Comparison of ENCODE assay signal across 10 mouse cellular contexts in the genomic region with DNA sequence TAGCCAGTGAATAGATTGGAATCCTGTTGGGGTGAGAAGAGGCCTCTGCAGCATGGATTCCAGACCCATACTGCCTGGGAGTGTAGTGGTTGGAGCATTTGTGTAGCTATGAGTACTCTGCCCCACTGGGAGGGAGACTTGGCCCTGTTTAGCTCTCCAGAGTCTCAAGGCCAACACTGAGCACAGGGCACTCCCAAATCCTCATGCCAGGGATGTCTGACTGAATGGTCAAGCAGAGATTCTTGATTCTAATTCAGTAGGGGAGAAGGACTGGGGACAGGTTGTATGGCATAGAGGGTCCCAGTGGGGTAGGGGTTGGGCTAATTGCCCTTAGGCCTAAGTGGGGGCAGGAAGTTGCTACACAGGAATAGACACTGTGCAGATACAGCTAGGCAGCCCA. TPM values are rescaled to one million over a fixed set of nuclear protein-coding genes. Genes with fewer than 3 reads are reported as not detected.
DNase-seq lines count a peak whose midpoint lies in the region; ATAC-seq and TF ChIP-seq lines count a peak whose summit lies in the region.
"Had no signal": no experiment of that assay in that cellular context is flagged by ENCODE, and none has a peak within 500 bp of the region (broad histone marks: within the 10 kb centered on the region; RNA-seq: fewer than 3 reads in every experiment).

No protein-coding gene starts in this region.

- H3K27me3 ChIP-seq in forebrain, embryonic 13.5 days: no peaks in the 10 kb centered on the region
- H3K27me3 ChIP-seq in forebrain, embryonic 16.5 days (replicated peaks; ENCODE audit: control insufficient read depth, insufficient read depth, low read length): no peaks in the 10 kb centered on the region
- no peaks in the 10 kb centered on the region for H3K27me3 ChIP-seq in hindbrain, postnatal 0 days (ENCODE audit: insufficient read depth, low read length)
- no peaks in the 10 kb centered on the region for H3K27me3 ChIP-seq in hindbrain, embryonic 11.5 days (ENCODE audit: control insufficient read depth, insufficient read depth, low read length)

- no peak for DNase-seq in hindbrain, postnatal 0 days (ENCODE audit: low spot score)
- DNase-seq in hindbrain, embryonic 11.5 days (ENCODE audit: low spot score): no peak
- peak; percentile 50 for DNase-seq in NIH3T3 (ENCODE audit: low read depth)
- DNase-seq in fibroblast of lung, adult 2 months (ENCODE audit: low read depth): peak; percentile 71
- no peak for DNase-seq in right cerebral cortex, adult 18-20 months
- no peak for DNase-seq in cerebellum, postnatal 25 days

- 0 out of 2 replicates have a peak, but pooled peaks have one; percentile 13 for ATAC-seq in forebrain, embryonic 13.5 days
- ATAC-seq in forebrain, embryonic 16.5 days: no peak
- ATAC-seq in hindbrain, postnatal 0 days: peak; percentile 28; the same call in 1 of the 2 replicates
- no peak for ATAC-seq in hindbrain, embryonic 11.5 days (ENCODE audit: low FRiP score)

- no peak overlapping the region for H3K9ac ChIP-seq in forebrain, embryonic 13.5 days
- no peak overlapping the region for H3K9ac ChIP-seq in forebrain, embryonic 16.5 days (replicated peaks; ENCODE audit: low read depth, low read length)
- no peak overlapping the region for H3K9ac ChIP-seq in hindbrain, postnatal 0 days (replicated peaks; ENCODE audit: low read length)
- no peak overlapping the region for H3K9ac ChIP-seq in hindbrain, embryonic 11.5 days (ENCODE audit: low read depth, low read length)

- no peak for TF ChIP-seq CTCF in hindbrain, postnatal 0 days (IDR thresholded peaks at IDR 0.05; ENCODE audit: low read depth)

- H3K4me3 ChIP-seq in forebrain, embryonic 13.5 days: no peak overlapping the region
- no peak overlapping the region for H3K4me3 ChIP-seq in forebrain, embryonic 16.5 days (replicated peaks; ENCODE audit: low read length)
- H3K4me3 ChIP-seq in hindbrain, postnatal 0 days (ENCODE audit: low read length): no peak overlapping the region
- H3K4me3 ChIP-seq in hindbrain, embryonic 11.5 days (ENCODE audit: low read depth, low read length): no peak overlapping the region

- H3K9me3 ChIP-seq in forebrain, embryonic 13.5 days (replicated peaks): no peaks in the 10 kb centered on the region
- H3K9me3 ChIP-seq in forebrain, embryonic 16.5 days (ENCODE audit: control insufficient read depth, low read length): no peaks in the 10 kb centered on the region
- no peaks in the 10 kb centered on the region for H3K9me3 ChIP-seq in hindbrain, postnatal 0 days (ENCODE audit: low read length)
- no peaks in the 10 kb centered on the region for H3K9me3 ChIP-seq in hindbrain, embryonic 11.5 days (ENCODE audit: control insufficient read depth, low read length)

- H3K36me3 ChIP-seq in forebrain, embryonic 13.5 days (ENCODE audit: poor library complexity, severe bottlenecking): no peaks in the 10 kb centered on the region; the same call in 1 of the 2 replicates
- H3K36me3 ChIP-seq in forebrain, embryonic 16.5 days (ENCODE audit: control insufficient read depth, insufficient read depth): no peaks in the 10 kb centered on the region
- H3K36me3 ChIP-seq in hindbrain, postnatal 0 days (ENCODE audit: insufficient read depth, low read length): no peaks in the 10 kb centered on the region
- H3K36me3 ChIP-seq in hindbrain, embryonic 11.5 days (ENCODE audit: control insufficient read depth, insufficient read depth, low read length): no peaks in the 10 kb centered on the region

- H3K4me1 ChIP-seq in forebrain, embryonic 13.5 days: peaks cover 9% of the 10 kb centered on the region; the same call in 1 of the 2 replicates
- H3K4me1 ChIP-seq in forebrain, embryonic 16.5 days (replicated peaks; ENCODE audit: control insufficient read depth, insufficient read depth, low read length): peaks cover 5% of the 10 kb centered on the region; the same call in 1 of the 2 replicates
- no peaks in the 10 kb centered on the region for H3K4me1 ChIP-seq in hindbrain, postnatal 0 days (ENCODE audit: insufficient read depth, low read length)
- H3K4me1 ChIP-seq in hindbrain, embryonic 11.5 days (replicated peaks; ENCODE audit: control insufficient read depth, insufficient read depth, low read length): no peaks in the 10 kb centered on the region; the same call in 1 of the 2 replicates

- H3K4me2 ChIP-seq in forebrain, embryonic 13.5 days: no peak overlapping the region
- no peak overlapping the region for H3K4me2 ChIP-seq in forebrain, embryonic 16.5 days (ENCODE audit: low read length)
- H3K4me2 ChIP-seq in hindbrain, postnatal 0 days (ENCODE audit: low read depth, low read length): no peak overlapping the region
- H3K4me2 ChIP-seq in hindbrain, embryonic 11.5 days (replicated peaks; ENCODE audit: low read depth, low read length): no peak overlapping the region

- no peak overlapping the region for H3K27ac ChIP-seq in forebrain, embryonic 13.5 days
- H3K27ac ChIP-seq in forebrain, embryonic 16.5 days (ENCODE audit: low read length): no peak overlapping the region
- peak overlapping the region; percentile 54; the same call in 1 of the 2 replicates for H3K27ac ChIP-seq in hindbrain, postnatal 0 days
- H3K27ac ChIP-seq in hindbrain, embryonic 11.5 days (ENCODE audit: low read depth, low read length): no peak overlapping the region

RNA-seq across cellular contexts. Expression of gene Fgfrl1, which starts 21.5 kb away (rescaled TPM):
- polyA plus RNA-seq in forebrain, embryonic 13.5 days (2015; fragmentation: Nextera tagmentation; extraction: Ambion mirVana): 5.5 and 5.6 TPM in 2 replicates
- 5.8 and 7.0 TPM in 2 replicates for polyA plus RNA-seq in forebrain, embryonic 16.5 days (2015; fragmentation: Nextera tagmentation; extraction: Ambion mirVana)
- total RNA-seq in hindbrain, postnatal 0 days (2014; rRNA removed): 38.5 and 42.7 TPM in 2 replicates
- polyA plus RNA-seq in hindbrain, postnatal 0 days (2015; fragmentation: Nextera tagmentation; extraction: Ambion mirVana): 11.3 and 12.1 TPM in 2 replicates
- polyA plus RNA-seq in hindbrain, embryonic 11.5 days (2014; fragmentation: Nextera tagmentation; extraction: Ambion mirVana): 11.9 and 13.6 TPM in 2 replicates

RNA-seq across cellular contexts. Expression of gene Slc26a1, which starts 38.3 kb away (rescaled TPM):
- polyA plus RNA-seq in forebrain, embryonic 13.5 days (2015; fragmentation: Nextera tagmentation; extraction: Ambion mirVana): 1.5 and 1.6 TPM in 2 replicates
- polyA plus RNA-seq in forebrain, embryonic 16.5 days (2015; fragmentation: Nextera tagmentation; extraction: Ambion mirVana): 2.3 and 2.4 TPM in 2 replicates
- total RNA-seq in hindbrain, postnatal 0 days (2014; rRNA removed): 6.3 and 12.6 TPM in 2 replicates
- 3.5 and 3.6 TPM in 2 replicates for polyA plus RNA-seq in hindbrain, postnatal 0 days (2015; fragmentation: Nextera tagmentation; extraction: Ambion mirVana)
- polyA plus RNA-seq in hindbrain, embryonic 11.5 days (2014; fragmentation: Nextera tagmentation; extraction: Ambion mirVana): 0.48 and 0.91 TPM in 2 replicates
- total RNA-seq: gastrocnemius, adult 8-10 months had no signal
- polyA plus RNA-seq: small intestine, adult 2 months had no signal

RNA-seq across cellular contexts. Expression of gene Dgkq, which starts 44.2 kb away (rescaled TPM):
- 13.7 and 19.0 TPM in 2 replicates for polyA plus RNA-seq in forebrain, embryonic 13.5 days (2015; fragmentation: Nextera tagmentation; extraction: Ambion mirVana)
- 26.5 and 31.9 TPM in 2 replicates for polyA plus RNA-seq in forebrain, embryonic 16.5 days (2015; fragmentation: Nextera tagmentation; extraction: Ambion mirVana)
- 48.2 and 64.4 TPM in 2 replicates for total RNA-seq in hindbrain, postnatal 0 days (2014; rRNA removed)
- 19.3 and 20.0 TPM in 2 replicates for polyA plus RNA-seq in hindbrain, postnatal 0 days (2015; fragmentation: Nextera tagmentation; extraction: Ambion mirVana)
- 8.2 and 9.5 TPM in 2 replicates for polyA plus RNA-seq in hindbrain, embryonic 11.5 days (2014; fragmentation: Nextera tagmentation; extraction: Ambion mirVana)

RNA-seq across cellular contexts. Expression of gene Idua, which starts 53.6 kb away (rescaled TPM):
- 7.7 and 7.9 TPM in 2 replicates for polyA plus RNA-seq in forebrain, embryonic 13.5 days (2015; fragmentation: Nextera tagmentation; extraction: Ambion mirVana)
- polyA plus RNA-seq in forebrain, embryonic 16.5 days (2015; fragmentation: Nextera tagmentation; extraction: Ambion mirVana): 9.6 and 13.2 TPM in 2 replicates
- 4.9 and 11.4 TPM in 2 replicates for total RNA-seq in hindbrain, postnatal 0 days (2014; rRNA removed)
- polyA plus RNA-seq in hindbrain, postnatal 0 days (2015; fragmentation: Nextera tagmentation; extraction: Ambion mirVana): 8.0 and 8.2 TPM in 2 replicates
- 8.7 and 9.4 TPM in 2 replicates for polyA plus RNA-seq in hindbrain, embryonic 11.5 days (2014; fragmentation: Nextera tagmentation; extraction: Ambion mirVana)

Comparison
In these comparisons a context has a peak if more than half of its experiments do, and no peak if none do; other contexts are left out.
1. ATAC-seq: peak in forebrain, embryonic 13.5 days (single experiment) and hindbrain, postnatal 0 days (single experiment); none in forebrain, embryonic 16.5 days (single experiment) and hindbrain, embryonic 11.5 days (single experiment).
2. DNase-seq: peak in NIH3T3 (single experiment) and fibroblast of lung, adult 2 months (single experiment); none in hindbrain, postnatal 0 days (single experiment), hindbrain, embryonic 11.5 days (single experiment), right cerebral cortex, adult 18-20 months (single experiment) and cerebellum, postnatal 25 days (0 of 2).